Mouse (Mus musculus): ENCODE data around the gene Cacng5. TPM values are rescaled to one million over a fixed set of nuclear protein-coding genes. Genes with fewer than 3 reads are reported as not detected.

Gene Cacng5
- total and polyA plus RNA-seq, 3 experiments: 0.06 TPM; not detected in 2

- no peak for DNase-seq
- TF ChIP-seq EP300 (IDR thresholded peaks at IDR 0.05; ENCODE audit: insufficient read depth, low read depth, low read length): no peak
- no peak for TF ChIP-seq POLR2A (IDR thresholded peaks at IDR 0.05; ENCODE audit: insufficient read depth, low read depth, low read length)
- no peak for TF ChIP-seq CTCF (IDR thresholded peaks at IDR 0.05)
- Histone ChIP-seq H3K4me3 (no peak overlapping the region), H3K4me1 (ENCODE audit: control insufficient read depth, insufficient read depth, low read length) (no peaks in the 10 kb centered on the region; the same call in 1 of the 2 replicates), H3K27ac (no peak overlapping the region), H3K36me3 (ENCODE audit: control insufficient read depth, insufficient read depth, low read length) (no peaks in the 10 kb centered on the region), H3K79me2 (replicated peaks; ENCODE audit: control insufficient read depth, insufficient read depth, low read length) (no peaks in the 10 kb centered on the region), H3K9ac (ENCODE audit: low read depth, low read length) (no peak overlapping the region), H3K27me3 (ENCODE audit: control insufficient read depth, insufficient read depth, low read length) (no peaks in the 10 kb centered on the region)
- intact Hi-C loops (cut with DNase I): no loop called here
- 51% methylated on average over 3 of the region's 3 CpGs for WGBS
Measured at GRCm38 (mm10) chr11:107929712-107930111, 14.9 kb upstream of the Cacng5 start.

GRCm38 (mm10) chr11:107919852-107920508 is 5.1 kb upstream of the Cacng5 start:
- Histone ChIP-seq H3K4me3 (no peak overlapping the region), H3K27ac (no peak overlapping the region), H3K36me3 (ENCODE audit: control insufficient read depth, insufficient read depth, low read length) (no peaks in the 10 kb centered on the region), H3K4me1 (ENCODE audit: control insufficient read depth, insufficient read depth, low read length) (no peaks in the 10 kb centered on the region), H3K9ac (ENCODE audit: low read depth, low read length) (no peak overlapping the region), H3K27me3 (ENCODE audit: control insufficient read depth, insufficient read depth, low read length) (peaks cover 2% of the 10 kb centered on the region; the same call in 1 of the 2 replicates), H3K79me2 (replicated peaks; ENCODE audit: control insufficient read depth, insufficient read depth, low read length) (no peaks in the 10 kb centered on the region)
- intact Hi-C loops (cut with DNase I): no loop called here
- 42% methylated on average over 16 of the region's 16 CpGs for WGBS
- no peak for DNase-seq
- no peak for TF ChIP-seq POLR2A (IDR thresholded peaks at IDR 0.05; ENCODE audit: insufficient read depth, low read depth, low read length)

GRCm38 (mm10) chr11:107917721-107918235 is 2.9 kb upstream of the Cacng5 start:
- peaks cover 3% of the 10 kb centered on the region; the same call in 1 of the 2 replicates for H3K27me3 ChIP-seq (ENCODE audit: control insufficient read depth, insufficient read depth, low read length)
- 59% methylated on average over 9 of the region's 9 CpGs for WGBS
- no peaks in the 10 kb centered on the region for H3K36me3 ChIP-seq (ENCODE audit: control insufficient read depth, insufficient read depth, low read length)
- H3K4me1 ChIP-seq (ENCODE audit: control insufficient read depth, insufficient read depth, low read length): no peaks in the 10 kb centered on the region
- H3K79me2 ChIP-seq (replicated peaks; ENCODE audit: control insufficient read depth, insufficient read depth, low read length): no peaks in the 10 kb centered on the region
- intact Hi-C loops (cut with DNase I): no loop called here
- H3K27ac ChIP-seq: no peak overlapping the region
- H3K9ac ChIP-seq (ENCODE audit: low read depth, low read length): no peak overlapping the region
- no peak for TF ChIP-seq POLR2A (IDR thresholded peaks at IDR 0.05; ENCODE audit: insufficient read depth, low read depth, low read length)
- TF ChIP-seq CTCF (IDR thresholded peaks at IDR 0.05): no peak
- no peak for TF ChIP-seq EP300 (IDR thresholded peaks at IDR 0.05; ENCODE audit: insufficient read depth, low read depth, low read length)
- no peak overlapping the region for H3K4me3 ChIP-seq
- DNase-seq: no peak

GRCm38 (mm10) chr11:107913317-107913716 is 1.5 kb downstream of the Cacng5 start:
- H3K27ac ChIP-seq: no peak overlapping the region
- no peak overlapping the region for H3K9ac ChIP-seq (ENCODE audit: low read depth, low read length)
- 51% methylated on average over 3 of the region's 3 CpGs for WGBS
- H3K4me3 ChIP-seq: no peak overlapping the region
- H3K27me3 ChIP-seq (ENCODE audit: control insufficient read depth, insufficient read depth, low read length): peaks cover 1% of the 10 kb centered on the region; the same call in 1 of the 2 replicates
- DNase-seq: no peak
- no peaks in the 10 kb centered on the region for H3K79me2 ChIP-seq (replicated peaks; ENCODE audit: control insufficient read depth, insufficient read depth, low read length)
- H3K36me3 ChIP-seq (ENCODE audit: control insufficient read depth, insufficient read depth, low read length): no peaks in the 10 kb centered on the region
- intact Hi-C loops (cut with DNase I): no loop called here
- TF ChIP-seq CTCF (IDR thresholded peaks at IDR 0.05) (peak; percentile 28; the same call in 1 of the 2 replicates), EP300 (IDR thresholded peaks at IDR 0.05; ENCODE audit: insufficient read depth, low read depth, low read length) (no peak)
- H3K4me1 ChIP-seq (ENCODE audit: control insufficient read depth, insufficient read depth, low read length): no peaks in the 10 kb centered on the region

GRCm38 (mm10) chr11:107905364-107905763 is 9.5 kb downstream of the Cacng5 start:
- 67% methylated on average over 9 of the region's 9 CpGs for WGBS
- Histone ChIP-seq H3K36me3 (ENCODE audit: control insufficient read depth, insufficient read depth, low read length) (no peaks in the 10 kb centered on the region), H3K4me3 (no peak overlapping the region), H3K79me2 (replicated peaks; ENCODE audit: control insufficient read depth, insufficient read depth, low read length) (no peaks in the 10 kb centered on the region), H3K27me3 (ENCODE audit: control insufficient read depth, insufficient read depth, low read length) (no peaks in the 10 kb centered on the region), H3K4me1 (ENCODE audit: control insufficient read depth, insufficient read depth, low read length) (no peaks in the 10 kb centered on the region), H3K9ac (ENCODE audit: low read depth, low read length) (no peak overlapping the region), H3K27ac (no peak overlapping the region)
- intact Hi-C loops (cut with DNase I): loop anchor here (10.0 kb wide), 1 partner anchor 79 kb away; no protein-coding TSS in a partner anchor
- no peak for DNase-seq
- TF ChIP-seq CTCF (IDR thresholded peaks at IDR 0.05): no peak
- no peak for TF ChIP-seq EP300 (IDR thresholded peaks at IDR 0.05; ENCODE audit: insufficient read depth, low read depth, low read length)
- TF ChIP-seq POLR2A (IDR thresholded peaks at IDR 0.05; ENCODE audit: insufficient read depth, low read depth, low read length): no peak

- Histone ChIP-seq H3K36me3 (ENCODE audit: control insufficient read depth, insufficient read depth, low read length) (no peaks in the 10 kb centered on the region), H3K79me2 (replicated peaks; ENCODE audit: control insufficient read depth, insufficient read depth, low read length) (no peaks in the 10 kb centered on the region), H3K27ac (no peak overlapping the region), H3K4me1 (ENCODE audit: control insufficient read depth, insufficient read depth, low read length) (no peaks in the 10 kb centered on the region), H3K27me3 (ENCODE audit: control insufficient read depth, insufficient read depth, low read length) (no peaks in the 10 kb centered on the region), H3K9ac (ENCODE audit: low read depth, low read length) (no peak overlapping the region), H3K4me3 (no peak overlapping the region)
- intact Hi-C loops (cut with DNase I): loop anchor here (10.0 kb wide), 1 partner anchor 81 kb away; no protein-coding TSS in a partner anchor
- peak; percentile 45 to 54 for DNase-seq
- TF ChIP-seq EP300 (IDR thresholded peaks at IDR 0.05; ENCODE audit: insufficient read depth, low read depth, low read length): no peak
- TF ChIP-seq CTCF (IDR thresholded peaks at IDR 0.05): no peak
- TF ChIP-seq POLR2A (IDR thresholded peaks at IDR 0.05; ENCODE audit: insufficient read depth, low read depth, low read length): no peak
- 23% methylated on average over 4 of the region's 4 CpGs for WGBS
Measured at GRCm38 (mm10) chr11:107903966-107904605, 10.8 kb downstream of the Cacng5 start.

All from heart, adult 2 months (tissue).